Mouse (Mus musculus) myocyte (in vitro differentiated cells): ENCODE measurements around the gene Spi1. TPM values are rescaled to one million over a fixed set of nuclear protein-coding genes. Genes with fewer than 3 reads are reported as not detected.
"Not testable (repeated sequence)": the region's sequence is repeated elsewhere in the genome, so short reads cannot be mapped to it uniquely, and the experiment has no call there.

Experiments
- H3K27me3 ChIP-seq: one replicate; pipeline ENCODE4 v1.6.1; 2011; ENCODE audit not compliant: control insufficient read depth, insufficient read depth, insufficient read length
- H3K36me3 ChIP-seq: one replicate; pipeline ENCODE4 v1.6.1; 2011; ENCODE audit not compliant: control insufficient read depth, insufficient read depth
- H3K4me2 ChIP-seq: one replicate; pipeline ENCODE4 v1.6.1; 2011; ENCODE audit warnings: low read depth, control low read depth
- H3K4me3 ChIP-seq: one replicate; pipeline ENCODE4 v1.5.1; 2011; ENCODE audit warnings: mild to moderate bottlenecking, control low read depth, moderate library complexity
- H3K79me2 ChIP-seq: one replicate; pipeline ENCODE4 v1.6.1; 2011; ENCODE audit not compliant: control insufficient read depth, insufficient read depth
- H3ac ChIP-seq: one replicate; pipeline ENCODE4 v1.6.1; 2011; ENCODE audit not compliant: control insufficient read depth, insufficient read length
- CEBPB ChIP-seq: IDR thresholded peaks from 2 replicates; pipeline ENCODE4 v1.6.1; 2011; ENCODE audit warnings: mild to moderate bottlenecking, moderate library complexity; ENCODE audit not compliant: poor library complexity, insufficient read depth, severe bottlenecking
- E2F4 ChIP-seq: IDR thresholded peaks from one replicate; pipeline ENCODE4 v1.6.1; 2011; ENCODE audit warnings: mild to moderate bottlenecking, control low read depth, moderate library complexity; ENCODE audit not compliant: insufficient read depth
- MAX ChIP-seq: IDR thresholded peaks from one replicate; pipeline ENCODE4 v1.6.1; 2011; ENCODE audit warnings: low read depth, mild to moderate bottlenecking, control low read depth
- MYOD1 ChIP-seq, 3 experiments: IDR thresholded peaks; one replicate each; pipeline ENCODE4 v1.6.1; 2011; ENCODE audit warnings: control low read depth in 2 of 3, low read depth in 2 of 3, mild to moderate bottlenecking in 2 of 3, moderate library complexity in 1 of 3; ENCODE audit not compliant: insufficient read length in 2 of 3, control insufficient read depth in 1 of 3
- MYOG ChIP-seq, 3 experiments: IDR thresholded peaks; one replicate each; pipeline ENCODE4 v1.6.1; 2011; ENCODE audit warnings: control low read depth in 2 of 3, low read depth in 2 of 3, mild to moderate bottlenecking in 2 of 3; ENCODE audit not compliant: insufficient read length in 2 of 3, control insufficient read depth in 1 of 3, insufficient read depth in 1 of 3
- POLR2A ChIP-seq: IDR thresholded peaks from one replicate; pipeline ENCODE4 v1.6.1; 2011; ENCODE audit warnings: low read depth, mild to moderate bottlenecking, control low read depth, moderate library complexity; ENCODE audit not compliant: insufficient read length
- POLR2AphosphoS2 ChIP-seq: IDR thresholded peaks from one replicate; pipeline ENCODE4 v1.6.1; 2011; ENCODE audit warnings: low read depth, control low read depth; ENCODE audit not compliant: insufficient read length
- REST ChIP-seq: IDR thresholded peaks from one replicate; pipeline ENCODE4 v1.6.1; 2011; ENCODE audit warnings: mild to moderate bottlenecking, control low read depth, moderate library complexity; ENCODE audit not compliant: insufficient read depth, insufficient read length
- SRF ChIP-seq: IDR thresholded peaks from one replicate; pipeline ENCODE4 v1.6.1; 2011; ENCODE audit warnings: low read depth; ENCODE audit not compliant: control insufficient read depth, insufficient read length
- TCF12 ChIP-seq: IDR thresholded peaks from one replicate; pipeline ENCODE4 v1.6.1; 2011; ENCODE audit warnings: mild to moderate bottlenecking, control low read depth; ENCODE audit not compliant: poor library complexity, insufficient read depth, severe bottlenecking
- TCF3 ChIP-seq: IDR thresholded peaks from one replicate; pipeline ENCODE4 v1.6.1; 2011; ENCODE audit warnings: low read depth, control low read depth; ENCODE audit not compliant: insufficient read length
- USF1 ChIP-seq: IDR thresholded peaks from one replicate; pipeline ENCODE4 v1.6.1; 2011; ENCODE audit warnings: low read depth, mild to moderate bottlenecking, control low read depth, moderate library complexity
- polyA plus RNA-seq: library from polyadenylated mRNA; unstranded; fragments of >200 nt; fragmentation: generic; extraction: Trizol; gene quantifications from one replicate; pipeline ENCODE4 v1.2.1, GENCODE M21; 2012; ENCODE audit warnings: missing spikeins

Spi1 gene
- polyA plus RNA-seq, 1 experiment: 0.04 TPM

- H3ac ChIP-seq: no peak overlapping the region
- no peaks in the 10 kb centered on the region for H3K27me3 ChIP-seq
- TF ChIP-seq CEBPB: no peak
- no peak for TF ChIP-seq REST
- TF ChIP-seq USF1: no peak
- no peak for TF ChIP-seq POLR2AphosphoS2
- no peak for TF ChIP-seq E2F4
- peak; percentile 12 for TF ChIP-seq POLR2A
- H3K79me2 ChIP-seq: no peaks in the 10 kb centered on the region
- H3K4me2 ChIP-seq: no peak overlapping the region
- no peak overlapping the region for H3K4me3 ChIP-seq
- no peaks in the 10 kb centered on the region for H3K36me3 ChIP-seq
These were observed 39.4 kb upstream of the Spi1 start for GRCm38 (mm10) chr2:91042651-91043398.

GRCm38 (mm10) chr2:91044727-91045126 lies 37.5 kb upstream of the Spi1 start:
- peak; percentile 53 for TF ChIP-seq POLR2AphosphoS2
- TF ChIP-seq TCF12: no peak
- TF ChIP-seq REST: no peak
- TF ChIP-seq E2F4: no peak
- no peak for TF ChIP-seq MYOD1 (IDR thresholded peaks at IDR 0.05; ENCODE audit: control insufficient read depth in 1 of 3, insufficient read length in 2 of 3, low read depth in 2 of 3)
- no peak overlapping the region for H3K4me3 ChIP-seq

GRCm38 (mm10) chr2:91045805-91046204 lies 36.4 kb upstream of the Spi1 start:
- H3K4me3 ChIP-seq, H3K27me3 ChIP-seq: not testable (repeated sequence)

More at GRCm38 (mm10) chr2:91044727-91045126, 37.5 kb upstream of the Spi1 start:
- no peaks in the 10 kb centered on the region for H3K79me2 ChIP-seq
- no peak overlapping the region for H3K4me2 ChIP-seq
- H3K36me3 ChIP-seq: no peaks in the 10 kb centered on the region
- no peak overlapping the region for H3ac ChIP-seq
- no peaks in the 10 kb centered on the region for H3K27me3 ChIP-seq

GRCm38 (mm10) chr2:91047359-91047758 lies 34.8 kb upstream of the Spi1 start:
- Histone ChIP-seq H3K79me2 (no peaks in the 10 kb centered on the region), H3K27me3 (no peaks in the 10 kb centered on the region), H3ac (no peak overlapping the region), H3K4me3 (no peak overlapping the region), H3K36me3 (no peaks in the 10 kb centered on the region), H3K4me2 (no peak overlapping the region)
- TF ChIP-seq MYOG (IDR thresholded peaks at IDR 0.05; ENCODE audit: control insufficient read depth in 1 of 3, insufficient read depth in 1 of 3, insufficient read length in 2 of 3, low read depth in 2 of 3) (no peak), MAX (no peak), SRF (no peak), POLR2AphosphoS2 (no peak), MYOD1 (IDR thresholded peaks at IDR 0.05; ENCODE audit: control insufficient read depth in 1 of 3, insufficient read length in 2 of 3, low read depth in 2 of 3) (no peak), TCF12 (no peak), CEBPB (no peak), USF1 (no peak), REST (no peak), E2F4 (no peak), TCF3 (no peak), POLR2A (no peak)

More at GRCm38 (mm10) chr2:91045805-91046204, 36.4 kb upstream of the Spi1 start:
- not testable (repeated sequence) for H3K4me2 ChIP-seq, H3K36me3 ChIP-seq, H3ac ChIP-seq, H3K79me2 ChIP-seq

- Histone ChIP-seq H3K4me2 (no peak overlapping the region), H3K79me2 (peaks cover 19% of the 10 kb centered on the region)
These were observed 30.3 kb upstream of the Spi1 start for GRCm38 (mm10) chr2:91051917-91052316.

More at GRCm38 (mm10) chr2:91051917-91052316, 30.3 kb upstream of the Spi1 start:
- no peak for TF ChIP-seq MYOG (IDR thresholded peaks at IDR 0.05; ENCODE audit: control insufficient read depth in 1 of 3, insufficient read depth in 1 of 3, insufficient read length in 2 of 3, low read depth in 2 of 3)
- no peak for TF ChIP-seq MYOD1 (IDR thresholded peaks at IDR 0.05; ENCODE audit: control insufficient read depth in 1 of 3, insufficient read length in 2 of 3, low read depth in 2 of 3)
- no peak for TF ChIP-seq TCF12
- TF ChIP-seq USF1: no peak
- TF ChIP-seq E2F4: no peak
- no peak for TF ChIP-seq MAX
- TF ChIP-seq POLR2AphosphoS2: no peak
- TF ChIP-seq CEBPB: no peak
- TF ChIP-seq TCF3: no peak
- TF ChIP-seq SRF: no peak
- no peak for TF ChIP-seq REST
- no peak for TF ChIP-seq POLR2A
- no peak overlapping the region for H3K4me3 ChIP-seq
- H3K36me3 ChIP-seq: peaks cover 18% of the 10 kb centered on the region
- H3K27me3 ChIP-seq: no peaks in the 10 kb centered on the region
- H3ac ChIP-seq: no peak overlapping the region
